Mouse (Mus musculus) erythroblast, embryonic 14.5 days (primary cell): ENCODE measurements around the gene Phospho2. TPM values are rescaled to one million over a fixed set of nuclear protein-coding genes. Genes with fewer than 3 reads are reported as not detected.
A peak's percentile ranks its signal among the peaks of the same experiment; 100 is the strongest.

Source experiments
- H3K27me3 ChIP-seq: 2 replicates; pipeline ENCODE4 v1.6.1; 2012; ENCODE audit warnings: inconsistent platforms; ENCODE audit not compliant: control insufficient read depth
- H3K36me3 ChIP-seq: 2 replicates; pipeline ENCODE4 v1.6.1; 2012; ENCODE audit warnings: mild to moderate bottlenecking, inconsistent platforms; ENCODE audit not compliant: control insufficient read depth
- H3K4me1 ChIP-seq: 2 replicates; pipeline ENCODE4 v1.6.1; 2012; ENCODE audit warnings: inconsistent platforms; ENCODE audit not compliant: control insufficient read depth
- H3K4me3 ChIP-seq: replicated peaks from 2 replicates; pipeline ENCODE3; 2012; ENCODE audit warnings: moderate library complexity, mild to moderate bottlenecking, inconsistent platforms
- H3K9me3 ChIP-seq: 2 replicates; pipeline ENCODE4 v1.6.1; 2012; ENCODE audit warnings: low read length, inconsistent platforms, mixed read lengths; ENCODE audit not compliant: control insufficient read depth
- GATA1 ChIP-seq: IDR thresholded peaks from 2 replicates; pipeline ENCODE4 v1.6.1; 2012; ENCODE audit warnings: low read length, inconsistent platforms, mixed read lengths
- TAL1 ChIP-seq: IDR thresholded peaks from 3 replicates; pipeline ENCODE4 v1.6.1; 2012; ENCODE audit warnings: low read length, inconsistent platforms, mixed read lengths
- polyA plus RNA-seq: library from polyadenylated mRNA; stranded (reverse); fragments of >175 nt; gene quantifications from 2 replicates; pipeline ENCODE4 v1.2.3, GENCODE M21; 2012

The Phospho2 gene
- 0.64 and 0.77 TPM in 2 replicates for polyA plus RNA-seq

- H3K9me3 ChIP-seq, result no peaks in the 10 kb centered on the region
- H3K4me3 ChIP-seq, result peak within 1 kb of the TSS; percentile 91
- H3K36me3 ChIP-seq, result peaks cover 22% of the 10 kb centered on the region
- no peaks in the 10 kb centered on the region for H3K27me3 ChIP-seq
- TF ChIP-seq GATA1 (peak; percentile 15; the same call in 1 of the 2 replicates), TAL1 (no peak)
- peaks cover 20% of the 10 kb centered on the region for H3K4me1 ChIP-seq
Observed at GRCm38 (mm10) chr2:69789429-69790069, at the start of gene Phospho2, which contains the start of gene Ccdc173. Phospho2 (plus strand) TSS chr2:69789623. Ccdc173 (minus strand) TSS chr2:69789575.

GRCm38 (mm10) chr2:69745091-69745490, 44.3 kb upstream of the Phospho2 start:
- Histone ChIP-seq H3K4me3 (no peak overlapping the region), H3K36me3 (peaks cover 92% of the 10 kb centered on the region), H3K27me3 (no peaks in the 10 kb centered on the region), H3K4me1 (no peaks in the 10 kb centered on the region), H3K9me3 (no peaks in the 10 kb centered on the region)
- no peak for TF ChIP-seq TAL1
- no peak for TF ChIP-seq GATA1

- H3K9me3 ChIP-seq, result no peaks in the 10 kb centered on the region
- no peaks in the 10 kb centered on the region for H3K27me3 ChIP-seq
- H3K4me3 ChIP-seq, result no peak overlapping the region
- no peak for TF ChIP-seq TAL1
- no peak for TF ChIP-seq GATA1
- H3K36me3 ChIP-seq, result no peaks in the 10 kb centered on the region
- no peaks in the 10 kb centered on the region for H3K4me1 ChIP-seq
Observed at GRCm38 (mm10) chr2:69760980-69761379, 28.4 kb upstream of the Phospho2 start.

- Histone ChIP-seq H3K36me3 (no peaks in the 10 kb centered on the region), H3K9me3 (no peaks in the 10 kb centered on the region), H3K27me3 (no peaks in the 10 kb centered on the region), H3K4me1 (no peaks in the 10 kb centered on the region), H3K4me3 (no peak overlapping the region)
- no peak for TF ChIP-seq GATA1
Observed at GRCm38 (mm10) chr2:69763340-69763739, 26.1 kb upstream of the Phospho2 start.

GRCm38 (mm10) chr2:69764716-69765115, 24.7 kb upstream of the Phospho2 start:
- no peaks in the 10 kb centered on the region for H3K9me3 ChIP-seq
- H3K4me1 ChIP-seq, result no peaks in the 10 kb centered on the region
- TF ChIP-seq GATA1, result no peak
- TF ChIP-seq TAL1, result no peak
- no peaks in the 10 kb centered on the region for H3K36me3 ChIP-seq
- H3K27me3 ChIP-seq, result no peaks in the 10 kb centered on the region
- no peak overlapping the region for H3K4me3 ChIP-seq

- no peak overlapping the region for H3K4me3 ChIP-seq
Observed at GRCm38 (mm10) chr2:69773331-69773730, 16.1 kb upstream of the Phospho2 start.

GRCm38 (mm10) chr2:69777985-69778835, 11.2 kb upstream of the Phospho2 start:
- Histone ChIP-seq H3K36me3 (no peaks in the 10 kb centered on the region), H3K27me3 (no peaks in the 10 kb centered on the region), H3K4me1 (no peaks in the 10 kb centered on the region), H3K4me3 (no peak overlapping the region), H3K9me3 (no peaks in the 10 kb centered on the region)
- no peak for TF ChIP-seq TAL1
- TF ChIP-seq GATA1, result no peak

More at GRCm38 (mm10) chr2:69773331-69773730, 16.1 kb upstream of the Phospho2 start:
- Histone ChIP-seq H3K27me3 (no peaks in the 10 kb centered on the region), H3K36me3 (no peaks in the 10 kb centered on the region), H3K4me1 (no peaks in the 10 kb centered on the region), H3K9me3 (no peaks in the 10 kb centered on the region)
- no peak for TF ChIP-seq TAL1
- TF ChIP-seq GATA1, result no peak

GRCm38 (mm10) chr2:69778836-69779177, 10.6 kb upstream of the Phospho2 start:
- H3K36me3 ChIP-seq, result no peaks in the 10 kb centered on the region
- H3K27me3 ChIP-seq, result no peaks in the 10 kb centered on the region
- H3K4me1 ChIP-seq, result no peaks in the 10 kb centered on the region
- no peak for TF ChIP-seq TAL1
- TF ChIP-seq GATA1, result no peak
- H3K4me3 ChIP-seq, result no peak overlapping the region
- no peaks in the 10 kb centered on the region for H3K9me3 ChIP-seq

GRCm38 (mm10) chr2:69788974-69789373, 449 bp upstream of the Phospho2 start:
- Histone ChIP-seq H3K4me3 (peak overlapping the region; percentile 91), H3K36me3 (peaks cover 20% of the 10 kb centered on the region), H3K9me3 (no peaks in the 10 kb centered on the region), H3K4me1 (peaks cover 20% of the 10 kb centered on the region), H3K27me3 (no peaks in the 10 kb centered on the region)
- no peak for TF ChIP-seq GATA1
- TF ChIP-seq TAL1, result no peak
